Mouse (Mus musculus) retina, postnatal 7 days (tissue): Measurements from ENCODE around the gene Fastkd1.
"Not testable (repeated sequence)": the region's sequence is repeated elsewhere in the genome, so short reads cannot be mapped to it uniquely, and the experiment has no call there.

Source experiments
- DNase-seq: peaks from one replicate; pipeline ENCODE4 v3.0.0-alpha.2; 2012; ENCODE audit warnings: low read depth, low spot score

Fastkd1 gene

DNA sequence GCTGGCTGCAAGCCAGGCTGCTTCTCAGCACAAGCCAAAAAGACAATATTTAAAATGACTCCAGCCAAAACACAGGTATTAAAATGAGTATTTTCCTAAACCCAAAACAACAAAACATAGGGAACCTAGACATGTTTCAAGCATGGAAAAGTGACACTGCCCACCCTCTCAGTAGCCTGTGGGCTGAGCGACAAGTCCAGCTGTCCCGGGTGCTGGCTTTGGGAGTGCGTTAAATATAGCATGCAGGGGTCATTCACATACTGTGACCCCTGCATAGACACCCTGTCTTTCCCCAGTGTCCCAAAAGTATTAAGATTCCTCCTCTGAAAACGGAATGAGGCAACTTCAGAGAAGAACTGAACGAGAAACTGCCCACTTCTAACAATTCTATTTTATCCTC is 39.6 kb downstream of the Fastkd1 start:
- no peak for DNase-seq

DNA sequence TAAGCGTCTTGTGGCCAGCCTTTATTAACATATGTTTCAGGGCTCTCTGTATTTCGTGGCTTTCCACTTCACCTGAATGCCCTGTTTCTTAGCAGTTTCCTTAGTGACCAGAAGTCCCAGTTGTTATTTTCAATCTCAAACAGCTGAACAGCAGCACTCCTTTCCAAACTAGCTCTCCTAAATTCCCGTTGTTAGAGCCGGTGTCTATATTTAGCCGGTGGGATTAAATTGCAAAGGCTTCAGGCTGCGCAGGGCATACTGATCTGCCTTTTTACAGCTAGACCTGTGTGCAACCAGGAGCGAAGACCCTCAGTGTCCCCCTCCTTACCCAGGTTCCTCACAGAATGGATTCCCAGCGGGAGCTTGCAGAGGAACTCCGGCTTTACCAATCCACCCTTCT is 43.5 kb downstream of the Fastkd1 start, which contains the start of gene Klhl41:
Gene Klhl41 (plus strand): TSS at position 268 of the 400 bp plus-strand sequence.
- DNase-seq = no peak

DNA sequence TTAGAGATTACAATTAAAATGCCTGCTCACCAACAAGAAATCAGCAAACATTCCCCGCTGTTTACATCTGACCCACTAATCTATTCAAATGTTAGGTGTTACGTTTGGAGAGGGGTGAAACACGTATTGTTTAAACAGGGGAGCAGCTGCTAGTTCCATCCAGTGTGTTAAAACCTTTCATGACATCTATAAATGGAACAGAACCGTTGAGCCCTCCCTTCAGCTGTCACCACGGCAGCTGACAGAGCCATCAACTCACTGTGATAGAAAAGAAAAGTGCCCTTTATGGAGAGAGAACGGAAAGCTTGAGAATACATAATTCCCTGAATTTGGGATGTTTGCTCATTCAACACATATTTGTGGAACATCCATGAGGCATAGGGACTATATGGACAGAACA is 44.9 kb downstream of the Fastkd1 start:
- DNase-seq = no peak

DNA sequence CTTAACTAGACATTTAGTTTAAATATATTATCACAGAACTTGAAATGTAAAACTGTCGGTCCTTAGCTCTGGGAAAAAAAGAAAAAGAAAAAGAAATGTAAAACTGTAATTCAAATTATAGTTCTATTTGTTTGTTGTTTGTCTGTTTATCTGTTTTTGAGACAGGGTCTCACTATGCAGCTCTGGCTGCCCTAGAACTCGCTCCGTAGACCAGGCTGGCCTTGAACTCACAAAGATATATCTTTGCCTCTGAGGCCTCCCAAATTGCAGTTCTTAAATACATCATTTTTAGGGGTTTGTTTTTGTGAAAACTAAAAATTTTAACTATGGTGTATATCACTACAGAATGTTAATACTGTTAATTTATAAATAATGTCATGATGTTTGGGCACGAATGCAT is 45.7 kb downstream of the Fastkd1 start:
- no peak for DNase-seq

DNA sequence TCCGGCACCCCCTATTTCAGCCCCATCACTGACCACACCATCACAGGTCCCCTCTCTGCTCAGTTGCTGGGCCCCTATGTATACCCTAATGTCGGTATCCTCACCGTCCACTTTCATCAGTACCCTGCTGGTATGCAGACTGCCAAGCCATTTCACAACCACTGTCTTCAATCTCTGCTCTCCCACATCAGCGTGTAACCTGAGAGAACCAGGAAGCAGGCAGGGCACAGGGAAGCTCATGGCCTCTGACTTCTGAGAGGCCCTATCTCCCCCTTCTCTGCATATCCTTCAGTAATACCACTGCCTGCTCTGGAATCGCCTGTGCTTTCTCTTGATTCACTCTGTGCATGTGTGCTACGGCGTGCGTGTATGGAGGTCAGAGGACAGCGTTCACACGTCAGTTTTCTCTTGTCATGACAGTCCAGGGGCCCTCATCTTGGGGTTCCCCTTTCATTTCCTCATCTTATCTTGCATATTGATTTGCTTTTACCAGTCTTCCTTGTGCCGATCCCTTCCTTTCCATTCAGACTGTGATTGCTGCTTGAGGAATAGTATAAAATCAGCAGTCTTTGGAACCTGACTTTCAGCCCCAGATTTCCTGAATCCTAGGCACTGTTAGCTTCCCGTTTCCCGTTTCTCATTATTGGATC is 49.4 kb downstream of the Fastkd1 start:
- DNase-seq = no peak

DNA sequence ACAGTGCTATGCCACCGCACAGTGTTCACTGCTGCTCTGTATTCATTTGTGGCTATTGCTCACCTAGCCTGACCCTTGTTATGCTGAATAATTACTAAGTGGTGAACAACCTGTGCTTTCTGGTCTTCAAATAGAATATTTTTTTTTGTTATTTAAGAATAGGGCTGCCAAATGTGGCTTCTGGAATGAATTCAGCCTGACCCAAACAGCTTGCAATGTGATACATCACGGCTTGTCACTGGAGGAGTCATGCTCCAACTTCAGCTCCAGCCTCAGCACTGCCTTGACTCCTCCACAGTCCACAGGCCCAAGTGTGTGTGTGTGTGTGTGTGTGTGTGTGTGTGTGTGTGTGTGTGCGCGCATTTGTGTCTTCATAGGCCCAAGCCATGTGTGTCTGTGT is 54.0 kb downstream of the Fastkd1 start:
- DNase-seq = no peak

DNA sequence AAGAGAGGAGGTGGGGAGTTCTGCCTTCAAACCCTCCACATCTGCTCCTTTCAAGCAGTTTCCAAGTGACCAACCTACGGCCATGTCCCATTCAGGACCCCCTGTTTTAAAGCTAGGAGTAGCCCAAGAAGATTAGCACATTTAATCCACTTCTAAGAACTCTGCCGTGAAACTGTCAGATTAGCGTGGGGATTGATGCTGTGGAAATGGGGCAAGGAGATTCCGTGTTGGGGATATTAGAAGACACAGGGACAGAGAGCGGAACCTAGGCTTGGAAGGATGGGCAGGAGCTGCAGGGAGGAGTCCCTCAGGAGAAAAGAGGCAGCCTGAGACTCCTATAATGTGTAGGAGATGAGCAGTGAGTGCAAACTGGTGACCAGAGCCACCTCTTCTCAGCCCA is 63.6 kb downstream of the Fastkd1 start:
- DNase-seq = peak; percentile 53

DNA sequence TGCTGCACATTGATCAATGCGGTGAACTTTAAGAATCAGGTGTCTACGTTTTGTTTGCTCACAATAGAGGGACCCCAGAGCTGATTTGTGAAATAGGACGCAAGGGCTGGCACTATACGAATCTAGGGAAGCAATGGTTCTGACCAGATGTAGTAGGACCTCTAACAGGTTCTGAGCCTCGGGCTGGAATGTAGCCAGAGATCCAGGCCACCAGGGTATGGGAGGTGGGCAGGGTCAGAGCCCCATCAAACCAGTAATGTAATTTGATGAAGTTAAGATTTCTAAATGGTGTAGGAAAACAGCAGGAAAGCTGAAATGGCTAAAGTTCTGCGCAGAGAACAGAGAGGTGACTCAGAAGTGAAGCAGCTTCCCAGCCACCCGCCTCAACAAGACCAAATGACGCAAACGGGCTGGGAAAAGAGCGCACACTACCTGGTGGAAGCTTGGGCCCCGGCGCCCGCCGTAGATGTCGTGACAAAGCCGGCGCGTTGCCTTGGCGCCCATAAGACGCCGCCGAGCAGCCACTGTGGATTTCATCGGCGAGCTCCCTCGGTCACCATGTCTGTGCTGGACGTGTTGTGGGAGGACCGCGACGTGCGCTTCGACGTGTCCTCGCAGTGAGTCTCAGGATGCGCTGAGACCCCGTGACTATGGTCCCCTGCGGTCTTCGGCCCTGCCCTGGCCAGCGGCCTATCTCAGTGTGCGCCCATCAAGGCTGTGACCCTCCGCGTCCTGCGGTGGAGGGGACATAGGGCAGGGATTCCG is 66.4 kb downstream of the Fastkd1 start, which contains the start of gene Bbs5:
Gene Bbs5 (plus strand): TSS at position 446 of the 765 bp plus-strand sequence.
- DNase-seq = peak; percentile 84

DNA sequence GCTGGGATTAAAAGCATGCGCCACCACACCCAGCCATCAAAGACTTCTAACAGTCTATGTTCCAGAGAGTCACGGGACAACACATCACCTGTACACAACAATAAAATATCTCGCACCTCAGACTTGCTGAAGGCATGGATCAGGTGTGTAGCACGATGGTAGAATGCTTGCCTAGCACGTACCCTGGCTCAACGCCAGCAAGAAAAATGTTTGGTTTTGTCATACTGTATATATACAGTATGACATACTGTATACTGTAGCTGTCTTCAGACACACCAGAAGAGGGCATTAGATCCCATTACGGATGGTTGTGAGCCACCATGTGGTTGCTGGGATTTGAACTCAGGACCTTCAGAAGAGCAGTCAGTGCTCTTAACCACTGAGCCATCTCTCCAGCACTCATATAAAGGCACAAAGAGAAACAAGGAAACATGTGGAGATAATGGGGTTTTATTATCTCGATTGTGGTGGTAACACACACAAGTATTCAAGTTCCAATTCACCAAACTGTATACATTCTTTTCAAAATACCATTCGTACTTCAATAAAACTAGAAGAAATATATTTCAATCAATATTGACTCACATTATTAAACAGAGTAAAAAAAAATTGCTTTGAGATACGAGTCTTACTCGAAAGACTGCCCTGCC is 68.2 kb downstream of the Fastkd1 start:
- no peak for DNase-seq

DNA sequence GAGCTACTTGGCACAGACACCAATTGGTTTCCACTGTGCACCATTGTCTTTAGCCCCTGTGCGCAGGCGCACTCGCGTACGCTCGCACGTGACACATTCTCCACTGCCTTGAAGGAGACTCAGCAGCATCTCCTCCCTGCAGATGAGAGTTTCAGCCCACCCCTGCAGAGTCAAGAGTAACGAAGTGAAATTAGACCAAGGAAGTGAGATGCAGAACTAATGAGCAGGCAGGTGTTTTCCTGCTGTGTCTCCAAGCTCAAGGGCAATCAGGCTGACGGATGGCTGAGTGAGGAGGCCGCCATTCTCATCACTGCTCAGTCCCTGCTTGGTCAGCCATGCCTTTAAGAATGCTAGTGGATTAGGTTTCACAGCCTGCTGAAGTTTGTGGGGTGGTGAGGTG is 73.2 kb downstream of the Fastkd1 start:
- peak; percentile 21 for DNase-seq

DNA sequence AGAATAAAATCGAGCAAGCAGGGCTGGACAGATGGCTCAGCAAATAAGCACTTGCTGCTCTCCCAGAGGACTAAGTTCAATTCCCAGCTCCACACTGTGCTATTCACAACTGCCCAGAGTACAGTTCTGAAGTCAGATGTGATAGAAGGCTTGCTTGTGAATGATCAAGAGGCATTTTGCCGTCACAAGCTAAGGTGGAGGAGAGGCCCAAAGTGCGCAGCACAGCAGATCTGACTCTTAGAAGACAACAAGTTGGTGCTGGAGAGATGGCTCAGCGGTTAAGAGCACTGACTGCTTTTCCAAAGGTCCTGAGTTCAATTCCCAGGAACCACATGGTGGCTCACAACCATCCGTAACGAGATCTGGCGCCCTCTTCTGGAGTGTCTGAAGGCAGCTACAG is 75.3 kb downstream of the Fastkd1 start:
- not testable (repeated sequence) for DNase-seq
